Mouse (Mus musculus): ENCODE data around the gene Thada.
A peak's percentile ranks its signal among the peaks of the same experiment; 100 is the strongest.
"Not testable (repeated sequence)": the region's sequence is repeated elsewhere in the genome, so short reads cannot be mapped to it uniquely, and the experiment has no call there.

The Thada gene

DNA sequence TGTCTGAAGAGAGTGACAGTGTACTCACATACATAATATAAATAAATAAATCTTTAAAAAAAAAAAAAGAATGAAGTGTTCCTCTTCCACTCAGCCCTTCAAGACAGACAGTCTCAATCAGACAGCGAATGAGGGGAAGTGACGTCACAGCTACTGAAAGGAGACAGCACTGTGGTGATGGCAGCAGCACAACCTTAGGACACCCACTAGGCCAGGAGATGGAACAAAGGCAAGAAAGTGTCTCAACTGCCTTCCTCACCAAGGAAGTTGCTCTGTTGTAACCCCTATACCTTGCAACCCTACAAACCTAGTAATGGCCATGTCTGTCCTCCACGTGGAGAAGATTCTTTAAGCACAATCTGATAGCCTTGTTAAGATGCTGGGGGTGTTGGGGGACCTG, 125.4 kb downstream of the Thada start:
- DNase-seq, result no peak

DNA sequence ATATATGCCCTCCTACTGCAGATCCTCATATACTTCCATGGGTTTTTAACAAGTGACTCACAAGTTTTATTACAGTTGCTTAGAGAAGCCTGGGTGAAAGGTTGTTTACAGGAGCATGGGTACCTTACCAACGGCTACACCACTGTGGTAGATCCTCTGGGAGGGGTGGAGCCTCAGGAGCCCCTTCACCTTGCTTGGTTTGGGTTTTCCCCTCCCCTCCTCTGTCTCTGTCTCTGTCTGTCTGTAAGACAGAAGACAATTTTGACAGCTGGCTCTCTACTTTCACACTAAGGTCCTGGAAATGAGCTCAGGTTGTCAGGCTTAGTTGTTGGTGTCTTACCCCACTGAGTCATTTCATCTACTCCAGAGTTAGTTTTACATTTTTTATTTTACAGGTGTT, 130.0 kb downstream of the Thada start:
- DNase-seq, result no peak

DNA sequence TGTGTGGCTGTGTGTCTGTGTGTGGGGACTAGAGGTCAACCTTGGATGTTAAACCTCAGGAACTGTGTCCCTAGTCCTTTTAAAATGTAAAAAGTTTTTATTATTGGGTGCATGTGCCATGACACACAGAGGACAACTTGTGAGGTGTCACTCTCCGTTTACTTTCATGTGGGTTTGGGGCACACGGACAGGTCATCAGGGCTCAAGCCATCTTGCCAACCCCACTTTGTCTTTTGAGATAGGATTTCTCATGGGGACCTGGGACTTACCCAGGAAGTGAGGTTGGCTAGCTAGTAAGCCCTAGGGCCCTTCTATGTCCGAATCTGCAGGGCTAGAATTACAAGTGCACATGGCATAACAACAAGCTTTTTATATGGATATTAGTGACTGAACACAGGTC, 130.9 kb downstream of the Thada start:
- DNase-seq, result no peak

DNA sequence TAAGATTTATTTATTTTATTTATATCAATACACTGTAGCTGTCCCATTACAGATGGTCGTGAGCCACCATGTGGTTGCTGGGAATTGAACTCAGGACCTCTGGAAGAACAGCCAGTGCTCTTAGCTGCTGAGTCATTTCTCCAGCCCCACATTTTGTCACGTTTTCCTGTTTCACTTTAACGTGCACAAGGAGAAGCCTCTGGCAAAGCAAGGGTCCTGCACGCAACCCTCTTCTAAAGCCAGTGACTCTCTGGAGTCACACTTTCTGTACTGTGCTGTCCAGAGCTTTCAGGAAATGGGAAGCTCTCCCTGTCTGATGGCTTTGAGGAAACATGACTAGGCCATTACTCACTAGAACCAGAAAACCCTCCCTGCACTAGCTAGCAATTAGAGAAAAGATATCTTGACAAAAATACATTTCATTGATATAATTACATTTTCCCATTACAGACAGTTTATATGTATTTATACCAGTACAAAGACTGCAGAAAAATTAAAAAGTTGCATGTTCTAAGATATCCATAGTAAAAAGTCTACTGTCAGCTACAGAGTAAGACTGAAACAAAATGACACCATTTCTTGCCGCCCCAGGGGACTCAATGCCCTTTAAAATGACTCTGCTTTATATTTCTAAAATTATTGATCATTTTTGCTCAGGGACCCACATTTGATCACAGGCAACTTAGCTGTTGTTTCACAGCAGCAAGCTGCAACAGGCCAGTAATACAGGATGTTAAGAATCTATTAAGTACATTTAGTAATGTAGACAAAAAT, 131.6 kb downstream of the Thada start:
- no peak for DNase-seq

DNA sequence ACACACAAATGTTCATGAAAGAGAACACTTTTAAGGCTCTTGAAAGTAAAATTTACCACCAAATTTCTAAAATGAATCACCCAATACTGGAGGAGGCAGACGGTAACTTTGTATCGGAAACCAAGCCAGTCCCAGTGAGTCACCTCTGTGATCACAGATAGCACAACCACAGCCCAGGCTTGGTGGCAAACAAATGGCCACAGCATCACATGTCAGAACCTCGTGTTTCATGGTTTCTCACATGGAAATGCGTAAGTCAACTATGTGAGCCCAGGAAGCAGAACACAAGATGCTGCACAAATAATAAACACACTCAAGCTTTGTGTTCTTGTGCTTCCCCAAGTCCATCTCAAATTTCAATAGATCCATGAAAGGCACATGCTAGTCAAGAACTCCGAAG, 133.1 kb downstream of the Thada start:
- no peak for DNase-seq

DNA sequence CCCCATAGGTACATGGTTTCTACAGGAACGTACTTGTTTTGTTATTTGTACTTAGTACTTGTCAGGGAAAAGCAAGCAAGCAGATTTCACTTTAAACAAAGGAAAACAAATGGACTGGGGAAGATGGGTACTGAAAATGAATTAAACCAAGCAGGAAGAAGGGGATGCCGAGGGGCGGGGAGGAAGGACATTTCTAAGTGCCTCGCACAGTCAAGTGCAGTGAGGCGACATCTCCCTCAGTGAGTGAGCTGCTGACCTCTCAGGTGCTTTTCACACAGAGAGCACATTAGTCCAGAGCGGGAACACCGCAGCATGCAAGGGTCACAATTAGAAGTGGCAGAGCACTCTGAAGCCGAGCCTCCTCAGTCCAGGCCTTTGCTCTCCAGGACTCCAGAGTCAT, 135.0 kb downstream of the Thada start:
- DNase-seq, result peak; percentile 63

DNA sequence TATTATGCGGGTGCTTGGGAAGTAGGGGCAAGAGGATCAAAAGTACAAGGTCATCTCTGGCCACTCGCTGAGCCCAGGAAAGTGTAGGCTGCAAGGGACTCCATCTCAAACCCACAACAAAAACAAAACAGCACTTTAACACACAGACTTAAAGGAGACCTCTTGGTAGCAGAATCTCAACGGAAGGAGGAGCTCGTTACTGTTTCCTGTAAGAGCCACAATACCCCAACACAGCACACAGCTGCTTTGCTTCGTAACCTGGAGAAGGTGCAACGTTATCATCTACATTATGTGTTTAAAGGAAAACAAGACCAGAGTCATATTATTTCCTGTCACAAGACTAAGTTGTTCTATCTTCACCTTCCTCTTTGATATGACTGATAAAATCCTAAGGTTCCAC, 135.5 kb downstream of the Thada start:
- DNase-seq, result peak; percentile 38

DNA sequence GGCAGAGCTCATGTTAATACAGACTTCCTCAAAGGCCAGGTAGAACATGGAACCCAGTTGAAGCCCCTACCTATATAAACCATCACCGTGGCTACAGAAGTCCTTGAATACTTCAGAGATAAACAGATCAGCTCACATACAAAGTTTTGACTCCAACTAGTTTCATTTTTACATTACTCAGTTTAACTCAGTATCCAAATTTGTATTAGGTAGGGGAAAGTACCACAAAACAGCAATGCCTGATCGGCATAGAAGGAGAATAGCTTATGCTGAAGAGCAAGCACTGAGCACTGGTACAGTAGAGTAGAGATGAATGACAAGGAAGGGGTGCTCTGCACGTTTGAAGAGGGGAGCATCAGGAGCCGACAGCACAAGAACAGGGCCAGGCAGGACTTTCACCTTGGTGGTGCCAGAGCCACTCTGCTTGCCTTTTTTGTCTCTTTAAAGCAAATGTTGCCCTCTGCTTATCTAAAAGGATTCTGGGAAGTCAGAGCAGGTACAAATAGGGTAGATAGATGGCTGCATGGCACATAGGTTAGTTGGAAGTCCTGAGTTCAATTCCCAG, 136.0 kb downstream of the Thada start:
- peak; percentile 52 for DNase-seq

DNA sequence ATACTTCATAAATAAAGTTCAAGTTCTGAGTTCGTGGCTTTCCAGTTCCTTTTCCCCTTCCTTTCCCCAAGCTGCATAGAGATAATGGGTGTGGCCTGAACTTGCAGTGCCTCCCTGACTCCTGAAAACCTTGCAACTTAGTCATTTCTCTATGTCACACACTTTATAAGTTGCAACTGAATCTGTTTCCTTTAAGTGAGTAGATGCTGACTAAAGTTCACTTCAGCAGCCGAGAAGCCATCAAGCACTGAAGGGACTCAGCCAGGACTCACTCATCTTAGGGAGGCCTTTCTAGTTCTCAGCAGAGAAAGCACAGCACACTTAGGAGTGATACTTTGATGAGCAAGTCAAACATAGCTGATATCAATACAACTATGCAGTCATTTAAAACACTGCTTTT, 137.5 kb downstream of the Thada start:
- no peak for DNase-seq

DNA sequence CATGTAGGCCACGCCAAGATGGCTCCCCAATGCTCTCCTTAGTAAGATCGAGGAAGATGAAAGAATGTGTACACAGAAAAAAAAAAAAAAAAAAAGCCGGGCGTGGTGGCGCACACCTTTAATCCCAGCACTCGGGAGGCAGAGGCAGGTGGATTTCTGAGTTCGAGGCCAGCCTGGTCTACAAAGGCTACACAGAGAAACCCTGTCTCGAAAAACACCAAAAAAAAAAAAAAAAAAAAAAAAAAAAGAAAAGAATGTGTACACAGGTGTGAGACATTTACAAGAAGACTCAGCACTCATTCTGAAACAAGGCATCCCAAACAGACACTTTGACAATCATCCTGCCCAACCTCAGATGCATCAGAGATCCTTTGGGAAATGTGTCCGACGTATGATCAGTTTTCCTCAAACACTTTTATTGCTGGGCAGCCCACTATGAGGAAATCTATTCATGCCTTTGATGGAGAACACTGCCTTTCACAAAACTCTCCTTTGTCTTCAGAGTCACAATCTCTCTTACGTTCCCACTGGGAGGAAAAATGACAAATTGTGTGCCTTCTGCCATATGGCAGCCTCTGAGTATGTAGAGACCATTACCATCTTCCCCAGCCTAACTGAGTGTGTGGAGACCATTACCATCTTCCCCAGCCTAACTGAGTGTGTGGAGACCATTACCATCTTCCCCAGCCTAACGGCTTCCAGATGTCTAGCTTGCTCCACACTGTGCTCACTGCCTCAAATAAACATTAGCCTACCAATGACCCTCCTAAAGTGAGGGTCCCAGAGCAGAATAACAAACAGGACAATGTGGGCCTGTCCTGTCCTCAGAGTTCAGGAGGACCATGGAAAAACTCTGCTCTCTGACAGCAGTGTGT, 138.7 kb downstream of the Thada start:
- DNase-seq, result no peak

DNA sequence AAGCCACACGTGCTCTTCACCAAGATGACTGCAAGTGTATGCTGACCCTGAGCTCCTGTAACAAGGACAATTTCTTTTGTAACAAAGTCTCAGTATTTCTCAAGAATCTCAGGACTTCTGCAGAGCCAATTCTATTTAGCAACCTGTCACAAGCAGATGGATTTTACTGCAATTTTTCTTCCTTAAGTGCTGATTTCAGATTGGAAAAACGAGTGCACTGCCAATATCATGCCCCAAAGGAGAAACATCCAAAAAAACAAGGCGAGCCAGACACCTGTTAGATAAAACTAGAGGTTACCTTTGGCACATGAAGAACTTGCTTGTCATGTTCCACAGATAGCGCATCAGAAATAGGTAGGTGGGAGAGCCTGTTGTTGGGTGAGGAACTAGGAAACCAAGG, 143.8 kb downstream of the Thada start:
- DNase-seq, result no peak

DNA sequence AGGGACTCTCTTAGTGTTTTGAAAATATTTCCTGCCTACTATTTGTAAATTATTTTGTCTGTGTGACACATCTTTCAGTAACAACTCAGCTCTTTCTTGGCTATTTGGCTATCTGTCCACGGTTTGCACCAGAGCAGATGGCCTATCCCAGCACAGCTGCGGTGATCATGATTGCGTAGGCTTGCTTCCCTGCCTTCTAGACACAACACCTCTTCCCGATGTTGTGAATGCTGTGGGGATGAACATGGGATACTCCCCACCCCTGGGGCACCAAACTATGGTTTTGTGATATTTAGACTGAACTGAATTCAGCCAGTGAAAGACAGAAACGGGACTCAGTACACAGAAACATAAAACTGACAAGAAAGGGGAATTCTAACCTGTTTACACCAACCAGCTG, 144.7 kb downstream of the Thada start:
- no peak for DNase-seq

DNA sequence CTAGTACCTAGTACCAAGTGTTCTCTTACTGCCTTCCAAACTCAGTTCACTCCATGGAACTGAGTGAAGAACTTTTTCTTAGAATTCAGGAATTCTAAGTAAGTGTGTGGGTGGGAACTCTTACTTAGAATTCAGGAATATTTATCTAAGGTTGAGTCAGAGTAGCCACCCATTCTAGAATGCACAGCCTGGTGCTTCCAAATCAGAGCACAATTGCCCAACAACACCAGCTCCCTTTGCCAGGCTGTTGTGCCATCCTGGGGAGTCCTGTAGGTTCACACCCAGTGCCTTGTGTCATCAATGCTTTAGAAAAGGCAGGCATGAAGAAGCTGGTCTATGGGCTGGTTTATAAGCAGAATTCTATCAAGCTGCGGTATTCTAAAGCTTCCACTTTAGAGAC, 145.4 kb downstream of the Thada start:
- no peak for DNase-seq

DNA sequence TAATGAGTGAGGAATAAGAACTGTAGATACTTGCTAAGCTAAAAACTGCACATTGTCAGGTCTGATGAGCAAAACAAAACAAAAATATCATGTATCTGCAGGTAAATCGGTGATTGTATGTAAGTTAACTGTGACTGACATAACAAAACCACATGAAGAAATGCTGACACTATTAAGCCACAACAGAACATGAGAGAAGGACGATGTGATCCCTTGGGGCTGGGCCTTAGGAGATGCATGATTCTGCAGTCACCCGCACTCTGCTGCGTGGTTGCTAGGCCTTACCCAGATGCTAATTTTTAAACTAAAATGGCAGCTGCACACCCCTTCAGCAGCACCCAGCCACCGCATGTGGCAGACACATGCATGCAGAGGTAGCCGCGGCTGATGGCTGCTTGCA, 151.7 kb downstream of the Thada start:
- no peak for DNase-seq

DNA sequence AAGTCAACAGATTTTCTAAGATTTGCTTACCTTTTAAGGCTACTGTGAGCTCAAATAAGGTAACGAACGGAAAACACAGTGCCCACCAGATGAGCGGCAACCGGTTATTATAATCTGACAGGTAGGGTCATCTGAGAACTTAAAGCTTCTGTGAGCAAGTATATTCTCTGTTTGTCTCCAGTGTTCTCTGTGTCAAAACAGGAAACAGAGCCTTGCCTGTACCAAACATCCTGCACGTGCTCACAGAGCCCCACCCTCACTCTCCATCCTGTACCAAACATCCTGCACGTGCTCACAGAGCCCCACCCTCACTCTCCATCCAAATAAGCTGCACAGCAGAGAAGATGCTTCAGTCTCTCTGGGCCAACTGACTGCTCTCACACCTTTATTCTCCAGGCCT, 152.5 kb downstream of the Thada start:
- peak; percentile 50 for DNase-seq

DNA sequence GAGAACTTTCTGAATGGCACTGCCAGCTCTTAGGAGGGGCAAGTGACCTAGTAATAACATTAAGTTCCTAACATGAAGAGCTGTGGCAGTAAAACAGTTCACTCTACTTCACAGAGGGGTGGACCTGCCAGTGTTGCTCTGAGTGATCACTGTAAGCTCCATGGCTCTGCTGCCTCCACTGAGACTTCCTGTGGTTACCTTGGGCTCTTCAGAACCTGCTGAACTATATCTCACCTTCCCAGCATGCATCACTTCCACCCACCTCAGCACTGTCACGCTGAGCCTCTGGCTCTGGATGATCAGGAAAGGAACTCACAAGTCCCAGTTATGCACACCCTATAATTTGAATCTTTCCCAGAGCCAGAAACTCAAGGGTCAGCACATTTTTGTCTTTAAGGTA, 159.9 kb downstream of the Thada start:
- peak; percentile 66 for DNase-seq

DNA sequence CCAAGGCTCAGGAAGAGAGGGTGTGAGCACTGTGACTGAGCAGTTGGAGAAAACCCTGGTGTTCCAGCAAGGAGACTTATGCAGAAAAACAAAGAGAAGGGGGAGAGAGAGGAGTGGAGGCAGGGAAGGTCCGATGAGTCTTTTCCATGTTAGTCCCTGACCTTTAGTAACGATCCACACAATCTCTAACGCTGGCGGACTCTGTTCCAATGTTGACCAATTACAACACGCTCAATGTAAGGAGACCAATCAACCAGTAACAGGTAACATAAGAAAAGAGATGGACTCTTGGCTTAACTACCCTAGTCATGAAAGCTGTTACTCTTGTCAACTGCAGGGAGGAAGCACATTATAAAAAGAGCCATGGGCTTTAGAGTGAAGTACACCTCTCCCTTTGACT, 160.9 kb downstream of the Thada start:
- no peak for DNase-seq

DNA sequence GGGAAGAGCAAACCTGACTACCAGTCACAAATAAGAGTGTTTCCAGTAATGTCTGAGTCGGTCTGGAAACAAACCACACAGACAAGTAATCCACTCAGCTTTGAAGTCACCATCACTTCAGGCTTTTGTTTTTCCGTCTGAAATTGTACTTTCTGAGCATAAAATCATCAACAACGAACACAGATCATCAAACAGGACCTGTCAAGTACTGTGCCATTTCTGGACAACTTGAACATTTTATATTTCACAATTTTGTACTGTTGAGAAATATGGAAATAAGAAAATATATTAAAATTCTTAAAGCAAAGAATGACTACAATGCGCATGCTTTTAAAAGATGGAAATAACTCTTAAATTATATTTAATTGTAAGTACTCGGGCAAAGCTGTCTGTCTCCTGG, 161.9 kb downstream of the Thada start:
- DNase-seq, result no peak

DNA sequence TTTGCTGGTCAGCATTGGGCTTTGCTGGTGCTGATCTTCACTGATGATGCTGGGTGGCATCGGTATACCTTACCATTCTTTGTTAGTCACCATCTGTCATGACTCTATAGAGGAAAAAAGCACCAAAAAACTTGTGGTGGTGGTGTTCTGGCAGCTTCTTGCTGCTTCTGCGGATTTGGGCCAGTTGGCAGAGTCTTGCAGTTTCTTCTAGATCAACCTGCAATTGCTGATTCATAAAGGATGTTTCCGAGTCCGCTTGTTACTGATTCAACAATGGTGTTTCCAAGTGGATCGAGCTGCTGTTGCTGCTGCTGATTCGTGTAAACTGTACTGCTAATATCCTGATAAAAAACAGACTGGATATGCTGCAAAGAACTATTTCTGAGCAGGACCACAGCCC, 168.0 kb downstream of the Thada start:
- DNase-seq, result no peak

DNA sequence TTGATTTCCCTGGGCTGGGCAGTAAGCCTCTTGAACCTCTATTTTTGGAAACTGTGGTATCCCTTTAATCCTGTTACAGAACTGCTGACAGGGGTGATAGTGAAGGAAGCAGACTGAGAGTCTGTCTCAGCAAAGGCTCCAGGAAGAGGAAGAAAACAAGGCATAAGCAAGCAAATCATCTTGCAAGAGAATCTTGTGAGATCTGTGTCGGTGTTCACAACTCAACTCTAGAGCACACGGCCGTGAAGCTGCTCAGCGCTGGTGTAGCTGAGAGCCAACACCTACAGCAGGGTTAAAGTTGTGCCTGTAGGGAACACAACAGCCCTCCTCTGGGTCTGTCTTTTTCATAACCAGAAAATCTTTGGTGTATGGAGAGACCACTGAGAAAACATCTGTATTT, 172.8 kb downstream of the Thada start:
- no peak for DNase-seq

DNA sequence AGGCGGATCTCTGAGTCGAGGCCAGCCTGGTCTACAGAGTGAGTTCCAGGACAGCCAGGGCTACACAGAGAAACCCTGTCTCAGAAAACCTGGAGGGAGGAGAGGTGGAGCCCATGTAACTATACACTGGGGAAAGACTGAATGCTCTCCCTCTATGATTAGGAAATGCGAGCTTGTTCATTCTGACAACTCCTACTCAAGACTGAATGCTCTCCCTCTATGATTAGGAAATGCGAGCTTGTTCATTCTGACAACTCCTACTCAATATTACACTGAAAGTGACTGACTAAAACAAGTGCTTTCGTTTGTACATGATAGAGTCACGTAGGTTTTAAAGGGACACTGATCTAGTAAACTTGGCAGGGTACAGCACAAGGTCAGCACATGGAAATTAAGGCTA, 174.8 kb downstream of the Thada start:
- not testable (repeated sequence) for DNase-seq

DNA sequence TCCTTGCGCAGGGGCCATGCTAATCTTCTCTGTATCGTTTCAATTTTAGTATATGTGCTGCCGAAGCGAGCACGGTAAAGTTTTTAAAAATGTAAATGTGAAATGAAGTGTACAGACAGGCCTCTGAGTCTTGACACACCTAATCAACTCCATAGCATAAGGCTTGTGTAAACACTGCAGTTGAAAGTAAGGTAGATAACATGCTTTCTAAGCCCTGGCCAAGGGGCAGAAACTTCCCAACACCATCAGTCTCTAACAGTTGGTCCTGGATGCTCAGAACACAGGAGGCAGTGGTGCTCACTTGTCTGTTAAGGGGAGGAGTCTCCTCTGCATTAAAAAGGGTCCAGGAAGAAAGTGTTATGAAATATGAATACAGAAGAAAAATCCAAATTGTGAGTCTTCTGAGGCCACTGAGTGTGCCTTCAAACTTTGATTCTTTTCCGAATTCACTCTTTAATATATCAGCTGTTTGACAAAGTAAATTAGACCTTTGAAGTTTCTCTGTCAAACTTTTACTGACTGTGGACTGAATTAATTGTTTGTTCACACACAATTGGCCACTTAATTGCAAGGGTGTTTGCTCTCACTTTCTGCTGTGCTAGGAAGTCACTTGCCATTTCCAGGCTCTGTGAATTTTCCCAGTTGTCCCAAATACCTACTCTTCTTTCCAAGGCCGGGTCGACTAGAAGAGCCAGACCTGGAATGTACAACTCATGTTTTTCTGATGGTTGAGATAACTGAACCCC, 178.2 kb downstream of the Thada start:
- DNase-seq, result no peak

DNA sequence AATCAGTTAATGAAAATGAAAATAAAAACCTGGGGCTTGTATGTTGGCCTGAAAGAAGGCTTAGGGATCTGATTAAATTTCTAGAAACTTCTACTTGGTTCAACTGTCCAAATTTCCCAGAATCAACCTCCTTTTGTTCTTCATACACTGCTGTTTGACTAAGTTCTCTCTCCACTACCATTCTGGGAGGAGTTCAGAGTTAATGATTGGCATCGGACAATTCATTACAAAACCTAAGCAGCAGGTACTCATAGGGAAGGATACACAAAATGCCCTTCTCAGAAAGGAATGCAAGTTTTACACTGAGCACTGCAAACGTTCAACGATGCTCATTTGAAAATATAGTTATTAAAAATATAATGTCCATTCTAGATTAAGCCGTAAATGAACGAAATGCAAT, 179.5 kb downstream of the Thada start:
- no peak for DNase-seq
